7 mouse cellular contexts compared by ENCODE assay signal in genomic region chr2:165874461-165875339, GRCm38 (mm10). TPM values are rescaled to one million over a fixed set of nuclear protein-coding genes. Genes with fewer than 3 reads are reported as not detected.
A peak's percentile ranks its signal among the peaks of the same experiment; 100 is the strongest.
DNase-seq lines count a peak whose midpoint lies in the region; ATAC-seq and TF ChIP-seq lines count a peak whose summit lies in the region.

No protein-coding gene starts in this region.

- peak overlapping the region; percentile 53 for H3K4me3 ChIP-seq in gastrocnemius, adult 2 months
- H3K4me3 ChIP-seq in hindbrain, embryonic 16.5 days (ENCODE audit: low read length), result peak overlapping the region; percentile 28
- H3K4me3 ChIP-seq in megakaryocyte, embryonic 14.5 days (replicated peaks), result peak overlapping the region; percentile 28
- H3K4me3 ChIP-seq in stomach, embryonic 14.5 days (ENCODE audit: low read depth, low read length), result no peak overlapping the region

- H3K27me3 ChIP-seq in hindbrain, embryonic 16.5 days (replicated peaks; ENCODE audit: control insufficient read depth, insufficient read depth, low read length), result no peaks in the 10 kb centered on the region
- no peaks in the 10 kb centered on the region for H3K27me3 ChIP-seq in megakaryocyte, embryonic 14.5 days (replicated peaks)
- H3K27me3 ChIP-seq in stomach, embryonic 14.5 days (ENCODE audit: control insufficient read depth, insufficient read depth, low read length), result no peaks in the 10 kb centered on the region

- H3K4me1 ChIP-seq in hindbrain, embryonic 16.5 days (ENCODE audit: control insufficient read depth, insufficient read depth, low read depth, low read length), result peaks cover 71% of the 10 kb centered on the region
- H3K4me1 ChIP-seq in megakaryocyte, embryonic 14.5 days, result peaks cover 97% of the 10 kb centered on the region
- H3K4me1 ChIP-seq in stomach, embryonic 14.5 days (ENCODE audit: control insufficient read depth, insufficient read depth, low read length), result peaks cover 65% of the 10 kb centered on the region

- intact Hi-C loops in gastrocnemius, adult 2 months (cut with DNase I), result loop anchor here (2.0 kb wide), 1 partner anchor 16 kb away; no protein-coding TSS in a partner anchor
- intact Hi-C loops in left cerebral cortex, postnatal 25 days (cut with DNase I), result no loop called here

- peak overlapping the region; percentile 93 for H3K27ac ChIP-seq in gastrocnemius, adult 2 months
- H3K27ac ChIP-seq in hindbrain, embryonic 16.5 days (ENCODE audit: low read depth, low read length), result peak overlapping the region; percentile 93
- peak overlapping the region; percentile 87 for H3K27ac ChIP-seq in stomach, embryonic 14.5 days (ENCODE audit: low read length)

- ATAC-seq in hindbrain, embryonic 16.5 days, result peak; percentile 84
- ATAC-seq in stomach, embryonic 14.5 days (ENCODE audit: insufficient number of reproducible peaks, insufficient read depth, low FRiP score, low read depth), result peak; percentile 81

- no peaks in the 10 kb centered on the region for H3K9me3 ChIP-seq in hindbrain, embryonic 16.5 days (ENCODE audit: control insufficient read depth, low read length)
- H3K9me3 ChIP-seq in megakaryocyte, embryonic 14.5 days, result no peaks in the 10 kb centered on the region
- H3K9me3 ChIP-seq in stomach, embryonic 14.5 days (ENCODE audit: control insufficient read depth, low read depth, low read length), result no peaks in the 10 kb centered on the region

- peaks cover 9% of the 10 kb centered on the region for H3K36me3 ChIP-seq in hindbrain, embryonic 16.5 days (ENCODE audit: control insufficient read depth, insufficient read depth, low read length)
- H3K36me3 ChIP-seq in megakaryocyte, embryonic 14.5 days (replicated peaks; ENCODE audit: low read length), result peaks cover 96% of the 10 kb centered on the region
- H3K36me3 ChIP-seq in stomach, embryonic 14.5 days (ENCODE audit: control insufficient read depth, insufficient read depth, low read length), result peaks cover 29% of the 10 kb centered on the region; the same call in 1 of the 2 replicates

- TF ChIP-seq CTCF in gastrocnemius, adult 2 months (IDR thresholded peaks at IDR 0.05), result peak; percentile 50

- peak overlapping the region; percentile 83 for H3K4me2 ChIP-seq in hindbrain, embryonic 16.5 days (ENCODE audit: low read length)
- peak overlapping the region; percentile 19 for H3K4me2 ChIP-seq in stomach, embryonic 14.5 days (replicated peaks; ENCODE audit: low read depth, low read length)

- DNase-seq in WW6 (ENCODE audit: low read depth, low spot score), result peak; percentile 49
- DNase-seq in cerebellum, postnatal 14 days, result peak; percentile 73 to 81
- peak; percentile 88 for DNase-seq in gastrocnemius, adult 2 months
- DNase-seq in left cerebral cortex, postnatal 25 days (ENCODE audit: low spot score in 2 of 2), result peak; percentile 83 to 95

- H3K9ac ChIP-seq in hindbrain, embryonic 16.5 days (ENCODE audit: low read depth, low read length), result peak overlapping the region; percentile 63
- H3K9ac ChIP-seq in stomach, embryonic 14.5 days (replicated peaks; ENCODE audit: low read depth, low read length), result no peak overlapping the region; the same call in 1 of the 2 replicates

- WGBS in hindbrain, embryonic 16.5 days, result 22% methylated on average over 13 of the region's 13 CpGs
- 31% methylated on average over 13 of the region's 13 CpGs for WGBS in stomach, embryonic 14.5 days

RNA-seq across cellular contexts. Expression of gene Zmynd8, which starts 24.1 kb away (rescaled TPM):
- 10 to 100 TPM; 13.1 to 23.3 TPM for total RNA-seq in gastrocnemius, adult 2 months (2021)
- 64.3 and 66.4 TPM in 2 replicates for polyA plus RNA-seq in hindbrain, embryonic 16.5 days (2015; fragmentation: Nextera tagmentation; extraction: Ambion mirVana)
- total RNA-seq in left cerebral cortex, postnatal 25 days (2021), result 100 to 1,000 TPM; 160 to 162 TPM
- polyA plus RNA-seq in megakaryocyte, embryonic 14.5 days (2012; ENCODE audit: insufficient read depth, low replicate concordance), result 41.0 and 57.7 TPM in 2 replicates
- polyA plus RNA-seq in stomach, embryonic 14.5 days (2014; fragmentation: Nextera tagmentation; extraction: Ambion mirVana), result 53.1 and 57.6 TPM in 2 replicates
